Mouse (Mus musculus) adrenal gland, adult (tissue): ENCODE data around the gene Prss21.
A peak's percentile ranks its signal among the peaks of the same experiment; 100 is the strongest.

Source experiments
- DNase-seq, 2 experiments: peaks; one replicate each; pipeline ENCODE4 v3.0.0; 2022 to 2023; ENCODE audit warnings: low spot score in 1 of 2; ENCODE audit not compliant: inconsistent age in 2 of 2

The Prss21 gene

DNA sequence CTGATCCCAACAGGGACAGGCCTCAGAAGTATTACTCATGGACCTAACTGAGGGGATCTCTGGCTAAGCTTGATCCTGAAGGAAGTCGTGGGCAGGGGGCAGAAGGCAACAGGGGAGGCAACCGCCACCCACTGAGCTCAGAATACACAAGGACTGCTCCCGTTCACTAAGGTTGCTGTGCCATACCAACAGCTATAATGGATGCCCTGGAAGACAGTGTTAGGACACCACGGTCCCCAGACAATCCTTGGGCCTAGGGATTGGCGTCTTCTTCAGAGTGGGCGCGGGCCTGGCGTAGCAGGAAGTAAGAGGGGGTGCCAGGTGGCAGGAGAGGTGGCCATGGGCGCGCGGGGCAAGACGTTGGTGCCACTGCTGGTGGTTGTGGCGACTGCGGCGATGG lies at the start of gene Prss21:
Gene Prss21 (plus strand): TSS at position 301 of the 400 bp plus-strand sequence.
- DNase-seq = no peak

DNA sequence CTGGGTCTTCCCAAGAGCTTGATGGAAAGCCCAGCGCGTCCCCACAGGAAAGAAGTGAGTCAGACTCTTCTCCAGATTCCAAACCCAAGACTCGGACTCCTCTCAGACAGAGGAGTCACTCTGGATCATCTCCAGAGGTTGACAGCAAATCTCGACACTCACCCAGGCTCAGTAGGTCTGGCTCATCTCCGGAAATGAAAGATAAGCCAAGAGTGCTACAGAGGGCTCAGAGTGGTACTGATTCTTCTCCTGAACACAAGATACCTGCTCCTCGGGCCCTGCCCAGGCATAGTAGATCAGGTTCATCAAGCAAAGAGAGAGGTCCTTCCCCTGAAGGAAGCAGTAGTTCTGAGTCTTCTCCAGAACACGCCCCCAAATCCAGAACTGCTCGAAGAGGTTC lies 49.3 kb upstream of the Prss21 start:
- no peak for DNase-seq

DNA sequence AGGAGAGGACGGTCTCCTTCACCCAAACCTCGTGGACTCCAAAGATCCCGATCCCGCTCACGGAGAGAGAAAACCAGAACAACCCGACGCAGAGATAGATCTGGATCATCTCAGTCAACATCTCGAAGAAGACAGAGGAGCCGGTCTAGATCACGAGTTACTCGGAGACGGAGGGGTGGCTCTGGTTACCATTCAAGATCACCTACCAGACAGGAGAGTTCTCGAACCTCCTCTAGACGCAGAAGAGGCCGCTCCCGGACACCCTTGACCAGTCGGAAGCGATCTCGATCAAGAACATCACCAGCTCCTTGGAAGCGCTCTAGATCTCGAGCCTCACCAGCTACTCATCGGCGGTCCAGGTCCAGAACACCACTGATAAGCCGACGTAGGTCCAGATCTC lies 48.6 kb upstream of the Prss21 start:
- peak in 1 of 2 experiments; percentile 50 for DNase-seq

DNA sequence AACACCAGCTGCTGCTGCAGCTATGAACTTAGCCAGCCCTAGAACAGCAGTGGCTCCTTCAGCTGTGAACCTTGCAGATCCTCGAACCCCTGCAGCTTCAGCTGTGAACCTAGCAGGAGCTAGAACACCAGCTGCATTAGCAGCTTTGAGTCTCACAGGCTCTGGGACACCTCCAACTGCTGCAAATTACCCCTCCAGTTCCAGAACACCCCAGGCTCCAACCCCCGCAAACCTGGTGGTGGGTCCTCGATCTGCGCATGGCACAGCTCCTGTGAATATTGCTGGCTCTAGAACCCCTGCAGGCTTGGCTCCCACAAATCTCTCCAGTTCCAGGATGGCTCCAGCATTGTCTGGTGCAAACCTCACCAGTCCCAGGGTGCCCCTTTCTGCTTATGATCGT lies 47.1 kb upstream of the Prss21 start:
- no peak for DNase-seq

DNA sequence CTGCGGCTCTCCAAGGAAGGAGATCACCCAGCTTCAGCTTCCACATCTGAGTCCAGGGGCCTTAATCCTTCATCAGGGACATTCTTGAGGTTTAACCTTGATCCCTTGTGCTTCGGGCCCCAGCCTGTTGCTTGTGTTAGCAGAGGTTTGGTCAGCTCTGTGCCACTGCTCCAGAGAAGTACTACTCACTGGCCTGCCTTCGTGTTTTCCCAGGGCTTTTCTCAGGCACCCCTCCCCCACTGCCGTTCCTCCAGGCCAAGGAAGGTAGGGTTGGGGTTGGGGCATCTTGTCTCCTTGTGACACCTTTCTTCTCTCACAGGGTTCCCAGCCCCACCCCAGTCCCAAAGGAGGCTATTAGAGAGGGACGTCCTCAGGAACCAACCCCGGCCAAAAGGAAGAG lies 45.8 kb upstream of the Prss21 start:
- no peak for DNase-seq

DNA sequence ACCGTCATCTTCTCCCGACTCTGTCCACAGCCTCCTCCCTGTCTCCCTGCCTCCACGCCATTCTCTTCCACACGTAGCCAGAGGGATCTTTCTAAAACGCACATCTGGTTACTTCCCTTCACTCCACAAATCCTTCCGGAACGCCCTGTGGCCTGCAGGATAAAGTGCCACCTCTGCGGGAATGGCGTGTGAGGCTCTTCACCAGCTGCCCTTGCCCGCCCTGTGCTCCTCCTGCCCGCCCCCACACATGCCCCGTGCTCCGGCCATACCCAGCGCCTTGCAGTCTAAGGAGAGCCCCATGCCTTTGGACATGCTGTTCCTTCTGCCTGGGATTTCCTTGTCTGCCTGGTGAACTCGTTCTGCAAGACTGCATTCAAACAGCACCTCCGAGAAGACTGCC lies 44.8 kb upstream of the Prss21 start:
- peak in 1 of 2 experiments; percentile 52 for DNase-seq

DNA sequence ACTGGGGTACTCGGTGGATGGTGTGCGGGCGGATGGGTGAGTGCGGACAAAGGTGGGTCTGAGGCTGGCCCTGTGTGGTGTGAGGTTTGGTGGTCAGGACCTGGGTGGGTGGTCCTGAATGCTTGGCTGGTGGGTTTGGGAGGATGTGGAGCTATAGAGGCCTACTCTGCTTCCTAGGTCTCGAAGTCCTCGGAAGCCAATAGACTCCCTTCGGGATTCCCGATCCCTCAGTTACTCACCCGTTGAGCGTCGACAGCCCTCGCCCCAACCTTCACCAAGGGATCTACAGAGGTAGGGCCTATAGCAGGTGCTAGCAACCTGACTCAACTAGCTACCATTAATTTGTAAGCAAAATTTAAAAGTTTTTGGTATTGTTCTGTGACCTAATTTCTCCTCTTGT lies 44.2 kb upstream of the Prss21 start:
- DNase-seq = peak in 1 of 2 experiments; percentile 42

DNA sequence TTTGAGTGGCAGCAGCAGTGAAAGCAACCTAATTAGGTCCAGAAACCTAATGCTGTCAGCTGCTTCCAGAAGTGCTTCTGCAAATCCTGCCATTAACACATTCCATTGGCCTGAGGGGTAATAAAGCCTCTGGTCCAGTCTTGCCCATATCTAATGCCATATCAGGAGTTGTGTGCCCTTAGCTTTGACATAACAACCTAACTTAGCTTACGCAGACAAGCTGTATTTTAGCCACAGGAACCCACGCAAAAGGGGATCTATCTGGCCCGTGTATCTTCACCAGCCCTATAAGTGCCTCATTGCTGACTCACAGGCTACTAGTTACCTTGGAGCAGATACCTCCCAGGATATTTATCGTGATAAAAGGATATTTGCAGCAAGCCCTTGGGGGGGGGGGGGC lies 42.3 kb upstream of the Prss21 start:
- no peak for DNase-seq

DNA sequence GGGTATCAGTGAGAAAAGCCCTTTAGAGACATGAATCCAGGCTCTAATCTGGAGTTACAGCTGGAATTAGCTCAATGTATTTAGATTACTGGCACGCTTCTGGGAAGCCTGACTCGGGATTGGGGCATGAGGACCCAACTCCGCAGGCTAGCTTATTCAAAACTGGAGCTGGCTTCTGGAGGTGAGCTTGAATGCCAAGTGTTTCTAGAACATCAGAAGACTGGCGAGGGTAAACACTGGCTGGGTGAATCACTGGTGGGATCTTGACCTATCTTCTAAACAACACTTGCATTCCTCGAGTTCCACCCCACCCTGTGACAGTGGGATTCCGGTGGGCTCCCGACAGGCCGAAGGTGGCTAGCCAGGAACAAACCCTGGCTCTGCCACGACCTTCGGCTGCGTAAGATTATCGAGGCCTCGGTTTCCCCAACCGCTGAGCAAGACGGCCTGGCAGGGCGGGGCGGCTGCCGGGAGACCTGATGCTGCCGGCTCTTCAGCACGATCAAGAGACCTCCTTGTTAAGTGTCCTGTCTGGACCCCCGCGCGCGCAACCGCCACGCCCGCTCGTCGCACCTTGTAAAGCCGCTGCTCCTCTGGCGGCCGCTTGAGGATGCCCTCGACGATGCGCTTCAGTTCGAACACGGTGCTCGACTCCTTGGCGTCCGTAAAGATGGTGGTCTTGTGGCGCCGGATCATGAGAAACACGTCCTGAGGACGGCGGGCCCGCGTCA lies 39.4 kb upstream of the Prss21 start:
- peak; percentile 74 to 91 for DNase-seq

DNA sequence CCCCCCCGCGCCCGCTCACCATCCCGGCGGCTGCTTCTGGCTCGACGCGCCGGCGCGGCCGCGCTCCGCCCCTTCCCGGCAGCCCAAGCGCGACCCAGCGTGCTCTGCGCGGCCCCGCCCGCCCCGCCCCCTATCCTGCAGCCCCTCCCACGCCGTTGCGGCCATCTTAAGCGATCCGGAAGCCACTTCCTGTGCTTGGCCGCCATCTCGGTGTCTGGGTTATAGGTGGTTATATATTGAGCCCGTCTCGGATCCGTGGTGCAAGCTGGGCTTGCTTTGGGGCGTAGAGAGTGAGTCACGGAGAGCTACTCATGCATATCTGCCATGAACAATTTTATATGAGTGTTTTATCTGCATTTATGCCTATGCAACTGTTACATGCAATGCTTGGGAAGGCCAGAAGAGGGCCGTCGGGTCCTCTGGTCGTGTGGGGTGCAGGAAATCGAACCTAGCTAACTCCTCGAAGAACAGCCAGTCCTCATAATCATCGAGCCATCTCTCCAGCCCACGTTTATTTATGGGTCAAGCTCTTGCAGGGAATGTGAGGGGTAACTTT lies 38.7 kb upstream of the Prss21 start, which contains the start of gene Elob:
Gene Elob (minus strand): TSS at position 73 of the 556 bp plus-strand sequence.
- peak; percentile 87 to 95 for DNase-seq

DNA sequence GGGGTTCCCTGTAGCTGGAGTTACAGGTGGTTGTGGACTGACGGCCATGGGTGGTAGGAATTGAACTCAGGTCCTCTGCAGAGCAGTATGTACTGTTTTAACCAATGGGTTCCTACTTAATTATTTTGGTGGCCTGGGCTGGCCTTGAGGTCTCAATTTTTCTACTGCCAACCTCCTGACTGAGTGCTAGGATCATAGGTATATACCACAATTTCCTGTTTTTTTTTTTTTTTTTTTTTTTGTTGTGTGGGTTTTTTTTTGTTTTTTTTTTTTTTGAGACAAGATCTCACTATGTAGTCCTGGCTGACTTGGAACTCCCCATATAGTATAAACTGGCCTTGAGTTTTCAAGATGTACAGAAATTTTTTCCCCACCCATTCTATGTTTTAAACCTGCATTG lies 36.7 kb upstream of the Prss21 start:
- no peak for DNase-seq

DNA sequence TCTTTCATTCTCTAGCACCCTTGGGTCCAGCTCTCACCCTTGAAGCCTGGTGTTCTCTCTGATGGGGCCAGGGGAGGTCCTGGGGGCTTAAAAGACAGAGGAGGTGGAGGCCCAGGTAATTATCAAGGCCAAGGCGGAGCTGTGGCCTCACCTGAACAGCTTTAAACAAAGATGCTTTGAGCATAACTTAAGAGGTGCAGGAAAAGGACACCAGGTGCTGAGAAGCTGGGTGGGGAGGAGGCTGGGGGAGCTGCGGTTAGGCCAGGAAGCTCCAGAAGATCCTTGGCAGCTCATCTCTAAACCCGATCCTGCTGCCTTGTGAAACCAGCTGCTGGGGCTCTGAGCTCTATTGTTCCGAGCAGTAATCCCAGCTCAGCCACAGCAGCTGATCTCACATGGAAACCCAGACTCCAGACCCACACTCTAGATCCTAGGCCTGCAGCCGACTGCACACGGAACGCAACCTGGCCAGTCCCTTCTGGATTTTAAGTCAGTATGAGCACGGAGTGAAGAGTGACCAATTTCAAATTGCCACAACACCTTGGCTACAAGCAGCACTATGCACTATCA lies 31.8 kb upstream of the Prss21 start, which contains the start of gene Prss33:
Gene Prss33 (minus strand): TSS at position 51 of the 570 bp plus-strand sequence.
- DNase-seq = no peak

DNA sequence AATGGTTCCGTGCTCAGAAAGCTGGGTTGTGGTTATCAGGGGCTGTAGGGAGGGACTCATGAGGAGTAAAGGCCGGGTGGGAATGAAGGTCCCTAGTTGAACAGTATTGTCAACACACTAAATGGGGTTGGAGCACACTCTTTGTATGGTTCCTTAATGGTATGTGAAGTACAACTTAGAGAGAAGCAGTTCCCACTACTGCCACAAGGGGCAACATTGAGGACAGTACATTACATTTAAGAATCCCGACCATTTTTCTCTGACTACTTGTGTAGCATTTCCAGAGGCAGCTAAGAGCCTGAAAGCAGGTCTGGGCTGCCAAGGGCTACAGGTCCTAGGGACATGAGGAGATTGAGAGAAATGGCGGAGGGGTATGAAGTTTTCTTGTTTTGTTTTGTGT lies 26.7 kb upstream of the Prss21 start:
- DNase-seq = peak in 1 of 2 experiments; percentile 87

DNA sequence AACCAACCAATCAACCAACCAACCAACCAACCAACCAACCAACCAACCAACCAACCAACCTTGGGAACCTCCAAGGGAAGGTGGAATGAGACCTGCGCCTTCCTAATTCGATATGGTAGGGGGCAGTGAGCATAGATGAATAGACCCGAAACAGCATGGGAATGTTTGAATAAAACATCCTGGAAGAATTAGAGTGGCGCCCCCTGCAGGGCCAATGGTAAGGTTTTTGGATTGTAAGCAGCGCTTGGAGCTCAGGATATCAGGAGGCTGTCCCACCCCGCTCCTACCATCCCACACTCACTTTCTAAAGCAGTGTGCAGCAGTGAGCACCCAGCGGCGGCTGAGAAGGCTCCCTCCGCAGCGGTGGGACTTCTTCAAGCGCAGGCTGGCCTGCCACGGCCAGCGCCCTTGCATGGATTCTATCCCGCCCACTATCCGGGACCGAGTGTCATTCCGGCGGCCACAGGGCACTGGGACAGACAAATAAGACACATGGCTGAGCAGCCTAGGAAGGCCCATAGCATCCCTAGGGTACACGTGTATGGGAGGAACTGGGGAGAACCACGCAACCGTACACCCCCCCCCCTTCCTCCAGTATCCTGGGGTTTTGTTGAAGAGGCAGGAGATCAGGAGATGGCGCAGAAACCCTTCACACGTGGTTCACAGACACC lies 24.6 kb upstream of the Prss21 start:
- DNase-seq = peak in 1 of 2 experiments; percentile 75

DNA sequence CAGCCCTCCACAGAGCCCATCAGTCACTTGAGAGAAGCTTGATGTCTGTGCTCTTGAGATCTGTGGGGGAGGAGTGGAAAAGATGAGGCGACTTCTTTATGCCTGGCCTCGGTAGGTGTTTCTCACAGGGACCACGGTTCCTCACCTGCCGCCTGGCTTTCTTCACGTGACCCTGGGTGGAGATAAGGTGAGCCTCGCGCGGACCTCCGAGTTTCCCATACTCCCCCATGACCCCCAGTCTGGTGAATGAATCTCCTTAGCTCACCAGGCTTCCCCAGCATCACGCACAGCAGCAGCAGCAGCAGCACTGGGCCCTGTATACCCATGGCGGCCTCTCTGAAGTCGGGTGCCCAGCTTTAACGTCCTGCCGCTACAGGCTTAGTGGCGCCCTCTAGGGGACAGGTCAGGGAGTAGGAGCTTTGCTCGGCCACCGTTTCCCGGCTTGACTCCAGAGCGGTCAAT lies 24.0 kb upstream of the Prss21 start, which contains the start of the genes Prss32 and Prss41:
Gene Prss32 (plus strand): TSS at position 44 of the 462 bp plus-strand sequence.
Gene Prss41 (minus strand): TSS at position 361 of the 462 bp plus-strand sequence.
- peak; percentile 68 to 86 for DNase-seq

DNA sequence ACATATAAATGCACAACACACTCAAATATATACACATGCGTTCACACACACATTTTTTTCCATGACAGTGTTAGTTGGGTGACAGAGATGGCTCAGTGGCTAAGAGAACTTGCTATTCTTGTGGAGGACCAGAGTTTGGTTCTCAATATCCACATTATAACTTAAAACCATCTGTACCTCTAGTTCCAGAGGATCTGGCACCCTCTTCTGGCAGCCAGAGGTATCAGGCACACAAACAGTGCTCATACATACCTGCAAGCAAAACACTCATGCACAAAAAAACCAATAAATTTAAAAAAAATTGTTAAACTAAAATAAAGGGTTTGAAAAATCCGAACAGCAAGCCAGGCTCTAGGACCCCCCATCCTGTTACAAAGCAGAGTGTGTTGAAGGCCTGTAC lies 17.8 kb upstream of the Prss21 start:
- no peak for DNase-seq

DNA sequence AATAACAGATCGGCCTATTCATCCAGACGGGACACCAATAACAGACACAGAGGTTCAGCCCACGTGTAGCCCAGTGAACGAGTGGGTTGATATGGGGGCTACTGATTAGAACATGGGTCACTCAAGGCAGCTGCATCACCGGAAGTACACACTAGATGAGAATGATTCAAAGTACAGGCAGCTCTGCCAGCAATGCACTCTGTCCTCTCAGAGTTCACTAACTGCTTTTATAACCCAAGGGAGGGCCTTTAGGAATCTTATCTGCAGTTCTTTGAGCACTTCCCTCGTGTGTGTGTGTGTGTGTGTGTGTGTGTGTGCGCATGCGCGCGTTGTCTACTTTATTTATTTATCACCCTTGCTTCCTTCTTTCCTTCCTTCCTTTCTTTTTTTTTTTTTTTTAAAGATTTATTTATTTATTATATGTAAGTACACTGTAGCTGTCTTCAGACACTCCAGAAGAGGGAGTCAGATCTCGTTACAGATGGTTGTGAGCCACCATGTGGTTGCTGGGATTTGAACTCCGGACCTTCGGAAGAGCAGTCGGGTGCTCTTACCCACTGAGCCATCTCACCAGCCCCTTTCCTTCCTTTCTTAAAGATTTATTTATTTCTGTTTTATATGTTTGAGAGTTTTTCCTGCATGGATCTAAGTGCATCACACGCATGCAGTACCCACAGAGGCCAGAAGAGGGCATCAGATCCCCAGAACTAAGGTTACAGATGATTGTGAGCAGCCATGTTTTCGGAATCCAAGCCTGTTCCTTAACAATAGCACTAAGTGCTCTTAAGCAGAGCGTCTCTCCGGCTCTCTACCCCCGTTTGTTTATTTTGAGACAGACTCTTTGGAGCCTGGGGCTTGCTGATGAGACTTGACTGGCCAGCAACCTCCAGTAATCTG lies 16.8 kb upstream of the Prss21 start:
- peak; percentile 65 to 89 for DNase-seq

DNA sequence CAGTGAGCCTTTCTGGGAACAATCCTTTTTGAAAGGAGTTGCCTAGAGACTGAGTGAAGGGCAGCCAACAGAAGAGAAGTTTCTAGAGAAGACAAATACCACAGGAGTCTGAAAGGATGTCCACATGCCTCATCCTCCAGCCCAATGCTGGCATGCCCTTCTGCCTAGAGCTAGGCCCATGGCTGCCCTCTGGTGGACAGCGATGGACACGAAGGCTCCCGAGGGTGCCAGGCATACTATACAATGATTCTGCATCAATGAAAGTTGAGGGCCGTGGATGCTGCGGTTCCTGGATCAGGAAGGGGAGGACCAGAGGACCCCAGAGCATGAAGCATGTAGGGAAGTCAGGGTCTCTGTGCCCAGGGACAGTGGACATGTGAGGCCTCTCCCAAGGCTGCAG lies 14.6 kb upstream of the Prss21 start:
- peak; percentile 53 to 81 for DNase-seq

DNA sequence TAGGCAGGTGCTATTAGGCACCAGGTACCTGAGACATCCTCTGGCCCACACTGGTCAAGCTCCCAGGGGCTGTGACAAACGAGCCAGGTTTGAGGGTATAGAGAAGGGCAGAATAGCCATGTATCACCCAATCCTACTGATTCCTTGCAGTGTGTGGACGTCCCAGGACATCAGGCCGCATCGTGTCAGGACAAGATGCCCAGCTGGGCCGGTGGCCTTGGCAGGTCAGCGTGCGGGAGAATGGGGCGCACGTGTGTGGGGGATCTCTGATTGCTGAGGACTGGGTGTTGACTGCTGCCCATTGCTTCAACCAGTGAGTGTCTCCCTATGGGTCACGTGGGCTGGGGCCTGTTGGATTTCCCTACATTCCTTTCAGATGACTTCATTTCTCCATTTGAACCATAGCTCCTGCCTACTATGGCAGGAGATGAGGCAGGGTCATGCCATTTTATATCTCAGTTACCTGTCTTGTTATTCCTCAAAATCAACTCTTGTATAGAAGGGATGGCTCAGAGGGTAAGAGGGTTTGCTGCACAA lies 13.6 kb upstream of the Prss21 start:
- no peak for DNase-seq

DNA sequence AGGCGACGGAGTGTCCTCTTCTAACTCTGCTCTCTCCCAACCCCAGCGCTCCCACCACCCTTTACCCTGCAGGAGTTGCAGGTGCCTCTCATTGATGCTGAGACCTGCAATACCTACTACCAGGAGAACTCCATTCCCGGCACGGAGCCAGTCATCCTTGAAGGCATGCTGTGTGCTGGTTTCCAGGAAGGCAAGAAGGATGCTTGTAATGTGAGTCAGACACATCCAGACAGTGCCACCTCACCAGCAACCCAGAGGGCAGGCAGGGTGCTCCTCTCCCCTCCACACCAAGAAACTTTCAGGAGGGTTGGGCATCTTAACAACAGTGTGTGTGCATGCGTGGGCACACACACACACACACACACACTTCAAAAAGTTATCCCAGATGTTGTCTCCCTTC lies 10.7 kb upstream of the Prss21 start:
- DNase-seq = no peak
